Mouse (Mus musculus): ENCODE measurements around the gene Atf7ip2.
"Not testable (repeated sequence)": the region's sequence is repeated elsewhere in the genome, so short reads cannot be mapped to it uniquely, and the experiment has no call there.

The Atf7ip2 gene

GRCm38 (mm10) chr16:10192679-10193506 lies at the start of gene Atf7ip2:
Gene Atf7ip2 (plus strand): TSS chr16:10192712.
- peak; percentile 96 for DNase-seq

GRCm38 (mm10) chr16:10143166-10143565 lies 49.3 kb upstream of the Atf7ip2 start:
- DNase-seq: peak; percentile 58

GRCm38 (mm10) chr16:10147401-10147800 lies 45.1 kb upstream of the Atf7ip2 start:
- DNase-seq: no peak

DNA sequence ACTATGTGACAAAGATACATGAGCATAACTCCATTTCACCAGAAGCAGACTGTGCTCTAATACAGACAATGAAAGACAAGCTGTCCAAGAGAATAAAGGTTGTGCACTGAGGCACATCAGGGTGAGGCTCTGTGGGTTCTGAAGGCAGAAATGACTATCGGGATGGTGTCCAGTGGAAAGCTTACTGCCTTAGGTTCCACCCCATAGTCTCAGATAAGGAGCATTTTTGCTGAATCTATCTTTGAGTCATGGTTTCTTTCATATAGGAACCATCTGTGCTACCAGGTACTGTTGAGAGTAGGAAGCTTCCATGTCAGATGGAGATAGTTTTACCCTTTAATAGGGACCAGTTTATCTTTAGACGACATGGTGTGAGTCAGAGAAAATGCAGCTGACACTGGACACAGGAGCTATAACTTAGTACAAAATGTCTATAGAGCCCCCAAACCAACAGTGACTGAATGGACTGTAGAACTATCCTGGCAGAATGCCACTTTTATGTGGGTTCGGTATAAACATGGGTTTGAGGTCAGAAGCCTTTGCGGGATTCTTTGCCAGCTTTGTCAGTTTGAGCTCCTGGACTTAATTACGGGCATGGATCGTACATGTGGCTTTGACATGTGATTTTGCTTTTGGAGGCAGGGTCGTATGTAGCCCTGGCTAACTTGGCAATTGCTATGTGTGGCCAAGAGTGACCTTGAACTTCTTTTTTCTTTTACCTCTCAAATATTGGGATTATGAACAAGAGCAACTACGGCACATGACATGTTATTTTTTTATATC lies 23.2 kb upstream of the Atf7ip2 start:
- DNase-seq: no peak

GRCm38 (mm10) chr16:10170005-10170404 lies 22.5 kb upstream of the Atf7ip2 start, which contains the start of gene Rpl39l:
Gene Rpl39l (plus strand): TSS chr16:10170226.
- no peak for DNase-seq

GRCm38 (mm10) chr16:10171276-10171675 lies 21.2 kb upstream of the Atf7ip2 start:
- DNase-seq: no peak

- no peak for DNase-seq
Measured at GRCm38 (mm10) chr16:10172179-10172820, 20.2 kb upstream of the Atf7ip2 start.

GRCm38 (mm10) chr16:10187461-10187860 lies 5.1 kb upstream of the Atf7ip2 start:
- not testable (repeated sequence) for DNase-seq

DNA sequence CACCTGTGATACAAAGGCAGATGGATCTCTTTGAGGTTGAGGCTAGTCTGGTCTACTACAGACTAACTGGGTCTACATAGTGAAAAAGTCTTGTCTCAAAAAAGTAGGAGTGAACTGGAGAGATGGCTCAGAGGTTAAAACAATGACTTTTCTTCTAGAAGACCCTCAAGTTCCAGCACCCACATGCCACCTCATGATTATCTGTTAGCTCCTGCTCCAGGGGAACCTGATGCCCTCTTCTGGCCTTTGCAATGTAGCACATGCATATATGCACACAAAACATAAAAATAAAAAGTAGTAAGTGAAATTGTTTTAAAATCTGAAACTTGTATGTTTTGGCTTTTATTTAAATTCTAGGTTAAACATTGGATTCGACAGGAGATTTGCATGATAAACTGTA lies 16.3 kb downstream of the Atf7ip2 start:
- no peak for DNase-seq

GRCm38 (mm10) chr16:10216366-10216765 lies 23.9 kb downstream of the Atf7ip2 start:
- DNase-seq: not testable (repeated sequence)

DNA sequence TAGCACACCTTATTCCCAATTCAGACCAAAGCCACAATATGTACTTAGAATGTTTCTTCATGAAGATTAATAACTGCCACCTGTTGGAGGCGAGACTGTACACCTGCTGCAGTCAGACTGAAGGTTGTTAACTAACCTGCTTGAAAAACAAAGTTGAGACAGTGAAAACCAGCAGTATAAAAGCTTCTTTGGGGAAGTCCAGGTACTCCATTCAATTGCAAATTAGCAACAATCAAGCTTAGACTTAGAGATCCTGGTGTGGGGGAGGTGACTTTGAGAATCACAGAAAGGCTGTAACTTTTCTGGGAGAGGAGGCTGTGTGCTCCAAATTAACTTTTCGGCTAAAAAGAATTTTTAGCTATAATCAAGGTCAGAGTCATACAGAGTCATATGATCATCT lies 24.5 kb downstream of the Atf7ip2 start:
- not testable (repeated sequence) for DNase-seq

- DNase-seq: no peak
Measured at GRCm38 (mm10) chr16:10227361-10227760, 34.8 kb downstream of the Atf7ip2 start.

DNA sequence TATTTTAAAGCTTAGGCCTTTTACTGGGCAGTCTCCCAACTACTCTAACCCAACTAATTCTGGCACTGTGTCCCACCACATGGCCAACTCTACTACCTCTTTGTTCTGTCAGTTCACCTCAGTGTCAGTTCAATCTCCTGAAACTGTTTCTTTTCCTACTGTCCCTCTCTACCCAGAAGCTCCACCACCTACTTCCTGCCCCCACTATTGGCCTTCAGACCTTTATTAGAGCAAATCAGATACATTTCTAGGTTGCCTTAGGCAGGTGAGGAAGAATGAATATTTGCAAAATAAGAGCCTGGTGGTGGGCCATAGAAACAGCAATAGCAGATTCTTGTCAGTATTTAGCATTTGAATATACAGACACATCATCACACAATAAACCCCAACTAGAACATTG lies 44.1 kb downstream of the Atf7ip2 start:
- DNase-seq: no peak

DNA sequence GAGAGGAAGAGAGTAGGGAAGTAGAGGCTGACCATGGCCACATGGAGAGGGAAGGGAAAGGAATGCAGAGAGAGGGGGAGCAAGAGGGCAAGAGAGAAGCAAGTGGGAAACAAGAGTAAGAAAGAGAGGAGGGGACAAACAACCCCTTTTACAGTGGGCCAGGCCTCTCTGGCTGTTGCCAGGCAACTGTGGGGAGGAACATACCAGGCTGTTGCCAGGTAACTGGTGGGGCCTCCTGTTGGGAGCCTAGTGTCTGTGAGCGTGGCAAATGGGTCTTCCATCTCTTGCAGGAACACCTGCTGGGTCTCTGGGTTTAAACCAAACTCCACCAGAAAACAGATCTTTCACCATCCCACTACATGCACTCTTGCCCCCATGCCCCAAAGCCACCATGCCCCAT lies 61.5 kb downstream of the Atf7ip2 start:
- DNase-seq: no peak

- DNase-seq: peak; percentile 79
Measured at GRCm38 (mm10) chr16:10272256-10272655, 79.7 kb downstream of the Atf7ip2 start.

- DNase-seq: peak; percentile 43
Measured at GRCm38 (mm10) chr16:10274465-10274864, 82.0 kb downstream of the Atf7ip2 start.

GRCm38 (mm10) chr16:10276778-10277177 lies 84.3 kb downstream of the Atf7ip2 start:
- DNase-seq: not testable (repeated sequence)

DNA sequence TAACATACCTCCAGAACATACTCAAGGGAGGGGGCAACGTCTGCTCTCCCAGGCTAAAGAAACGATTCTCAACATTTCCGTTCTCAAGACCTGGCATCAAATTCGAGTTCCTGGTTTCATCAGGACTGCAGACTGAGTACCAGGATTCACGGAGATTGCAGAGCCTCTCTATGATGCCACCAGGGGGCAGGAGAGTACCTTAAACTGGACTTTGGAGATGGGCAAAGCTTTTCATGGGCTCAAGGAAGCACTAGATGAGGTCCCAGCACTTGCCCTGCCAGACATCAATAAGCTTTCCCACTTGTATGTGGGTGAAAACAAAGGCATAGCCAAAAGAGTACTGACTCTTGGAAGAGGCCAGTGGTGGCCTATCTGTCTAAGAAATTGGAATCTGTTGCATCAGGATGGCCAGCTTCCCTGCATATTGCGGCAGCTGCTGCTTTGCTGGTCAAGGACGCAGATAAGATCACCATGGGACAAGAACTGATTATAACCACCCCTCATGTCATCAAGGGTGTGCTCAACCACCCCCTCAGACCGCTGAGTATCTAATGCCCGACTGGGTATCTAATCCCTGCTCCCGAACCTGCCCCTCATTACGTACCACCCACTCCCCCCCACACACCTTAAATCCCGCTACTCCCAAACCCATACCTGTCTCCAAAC lies 87.9 kb downstream of the Atf7ip2 start:
- DNase-seq: peak; percentile 92

DNA sequence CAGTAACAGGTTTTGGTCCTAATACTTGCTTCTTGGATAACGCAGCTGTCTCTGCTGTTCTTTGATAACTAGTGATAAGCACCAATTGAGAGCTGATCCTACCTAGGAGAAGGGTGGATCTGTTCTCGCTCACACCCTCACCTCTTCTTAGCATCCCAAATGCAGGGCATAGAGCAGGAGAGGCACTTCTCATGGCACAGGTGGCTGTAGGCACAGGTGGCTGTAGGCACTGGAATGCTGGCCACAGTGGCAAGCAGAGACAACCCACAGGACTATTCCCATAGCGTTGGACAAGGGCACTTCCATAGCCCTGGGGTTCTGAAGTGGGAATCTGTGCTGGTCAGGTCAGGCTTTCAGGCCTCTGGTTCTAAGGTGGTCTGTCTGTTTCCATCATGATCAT lies 89.4 kb downstream of the Atf7ip2 start:
- no peak for DNase-seq

GRCm38 (mm10) chr16:10286513-10287268 lies 94.2 kb downstream of the Atf7ip2 start:
- no peak for DNase-seq

DNA sequence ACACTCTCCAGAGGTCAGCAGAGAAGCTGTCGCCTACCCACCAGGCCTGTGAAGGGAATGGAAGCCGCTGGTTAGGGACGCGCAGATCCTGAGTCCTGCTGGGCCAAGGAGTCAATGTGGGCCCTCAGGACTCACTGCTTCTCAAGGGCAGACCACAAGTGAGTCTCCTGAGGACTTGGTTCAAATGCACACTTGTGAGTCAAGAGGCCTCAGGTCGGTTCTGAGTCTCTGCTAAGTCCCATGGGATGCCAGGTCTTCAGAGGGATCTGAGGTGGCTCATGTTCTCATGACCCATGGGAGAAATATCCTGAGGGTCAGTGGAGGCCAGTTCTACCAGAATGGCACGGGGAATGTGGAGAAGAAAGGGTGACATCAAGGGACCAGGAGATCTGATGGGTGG lies 95.6 kb downstream of the Atf7ip2 start:
- no peak for DNase-seq

All from kidney, postnatal 10 days (tissue).